Mouse (Mus musculus) embryonic facial prominence, embryonic 14.5 days (tissue): Measurements from ENCODE around the gene Zscan5b. TPM values are rescaled to one million over a fixed set of nuclear protein-coding genes. Genes with fewer than 3 reads are reported as not detected.

Experiments used
- ATAC-seq: fragments of 200-750 bp; cut with Nextera tagmentation; 2 replicates; pipeline ENCODE4 v1.8.0; 2017; ENCODE audit warnings: low read depth, moderate number of reproducible peaks, moderate TSS enrichment
- DNase-seq: peaks from one replicate; pipeline ENCODE4 v3.0.0-alpha.2; 2015; ENCODE audit warnings: low spot score
- H3K27ac ChIP-seq: fragments of 300-500 bp; sonication (generic); replicated peaks from 2 replicates; pipeline ENCODE4 v1.5.1; 2014; ENCODE audit warnings: low read depth, mild to moderate bottlenecking, low read length, moderate library complexity
- H3K27me3 ChIP-seq: fragments of 300-500 bp; sonication (generic); replicated peaks from 2 replicates; pipeline ENCODE4 v1.6.1; 2014; ENCODE audit warnings: low read length; ENCODE audit not compliant: control insufficient read depth, insufficient read depth
- H3K36me3 ChIP-seq: fragments of 300-500 bp; sonication (generic); 2 replicates; pipeline ENCODE4 v1.6.1; 2014; ENCODE audit warnings: low read length, mixed read lengths; ENCODE audit not compliant: control insufficient read depth, insufficient read depth
- H3K4me1 ChIP-seq: fragments of 300-500 bp; sonication (generic); 2 replicates; pipeline ENCODE4 v1.6.1; 2014; ENCODE audit warnings: antibody characterized with exemption, low read length; ENCODE audit not compliant: control insufficient read depth, insufficient read depth
- H3K4me2 ChIP-seq: fragments of 300-500 bp; sonication (generic); 2 replicates; pipeline ENCODE4 v1.6.1; 2014; ENCODE audit warnings: low read depth, mild to moderate bottlenecking, low read length, moderate library complexity, mixed read lengths
- H3K4me3 ChIP-seq: fragments of 300-500 bp; sonication (generic); 2 replicates; pipeline ENCODE4 v1.5.1; 2014; ENCODE audit warnings: low read depth, mild to moderate bottlenecking, low read length
- H3K9ac ChIP-seq: fragments of 300-500 bp; sonication (generic); 2 replicates; pipeline ENCODE4 v1.6.1; 2014; ENCODE audit warnings: low read depth, mild to moderate bottlenecking, low read length, moderate library complexity, mixed read lengths
- H3K9me3 ChIP-seq: fragments of 300-500 bp; sonication (generic); 2 replicates; pipeline ENCODE4 v1.6.1; 2016; ENCODE audit warnings: low read length; ENCODE audit not compliant: control insufficient read depth
- WGBS: fragments of 180-500 bp; shearing (Covaris S2); extraction: QIAGEN DNeasy Blood & Tissue Kit; methylation state at CpG from one replicate; pipeline ENCODE4 v1.1.7; 2014; 5-methylcytosine and 5-hydroxymethylcytosine counted together
- polyA plus RNA-seq: library from polyadenylated mRNA; unstranded; fragments of >200 nt; fragmentation: Nextera tagmentation; extraction: Ambion mirVana; gene quantifications from 2 replicates; pipeline ENCODE4 v1.2.1, GENCODE M21; 2014

The Zscan5b gene
- polyA plus RNA-seq, 1 experiment from 2014 or later, result not detected

- Histone ChIP-seq H3K4me1 (peaks cover 12% of the 10 kb centered on the region), H3K27ac (peak overlapping the region; percentile 90), H3K36me3 (no peaks in the 10 kb centered on the region), H3K4me3 (peak overlapping the region; percentile 55), H3K9ac (peak overlapping the region; percentile 66), H3K4me2 (peak overlapping the region; percentile 66), H3K27me3 (no peaks in the 10 kb centered on the region), H3K9me3 (no peaks in the 10 kb centered on the region)
- DNase-seq, result peak; percentile 93
- WGBS, result under 1% methylated on average over 23 of the region's 23 CpGs
- peak; percentile 80 for ATAC-seq
Measured at GRCm38 (mm10) chr7:6283451-6284075, 61.5 kb downstream of the Zscan5b start.

- Histone ChIP-seq H3K27ac (no peak overlapping the region), H3K4me3 (no peak overlapping the region), H3K4me1 (peaks cover 12% of the 10 kb centered on the region), H3K9me3 (no peaks in the 10 kb centered on the region), H3K9ac (no peak overlapping the region), H3K36me3 (no peaks in the 10 kb centered on the region), H3K27me3 (no peaks in the 10 kb centered on the region), H3K4me2 (no peak overlapping the region)
- DNase-seq (no peak), ATAC-seq (no peak)
- WGBS, result 80% methylated on average over 4 of the region's 4 CpGs
Measured at GRCm38 (mm10) chr7:6284442-6285012, 62.4 kb downstream of the Zscan5b start.

- no peak overlapping the region for H3K4me3 ChIP-seq
- H3K4me1 ChIP-seq, result peaks cover 12% of the 10 kb centered on the region
- WGBS, result 85% methylated on average over 6 of the region's 6 CpGs
- no peaks in the 10 kb centered on the region for H3K9me3 ChIP-seq
- no peaks in the 10 kb centered on the region for H3K36me3 ChIP-seq
- H3K4me2 ChIP-seq, result peak overlapping the region; percentile 85
- no peaks in the 10 kb centered on the region for H3K27me3 ChIP-seq
- H3K9ac ChIP-seq, result no peak overlapping the region
- peak overlapping the region; percentile 88; the same call in 1 of the 2 replicates for H3K27ac ChIP-seq
- DNase-seq (no peak), ATAC-seq (no peak)
Measured at GRCm38 (mm10) chr7:6285366-6285765, 63.3 kb downstream of the Zscan5b start.

GRCm38 (mm10) chr7:6285842-6286705 lies 64.0 kb downstream of the Zscan5b start, which contains the start of gene Zfp667:
TSS of gene Zfp667 (plus strand) at chr7:6286579.
- WGBS, result 3% methylated on average over 37 of the region's 50 CpGs
- DNase-seq, result peak; percentile 98
- H3K4me1 ChIP-seq, result peaks cover 12% of the 10 kb centered on the region
- 0 out of 2 replicates have a peak, but pooled peaks cover 3% of the 10 kb centered on the region for H3K36me3 ChIP-seq
- H3K27me3 ChIP-seq, result no peaks in the 10 kb centered on the region
- peak within 1 kb of the TSS; percentile 88 for H3K27ac ChIP-seq
- peak within 1 kb of the TSS; percentile 85 for H3K4me2 ChIP-seq
- H3K9ac ChIP-seq, result peak within 1 kb of the TSS; percentile 69
- H3K9me3 ChIP-seq, result no peaks in the 10 kb centered on the region
- peak; percentile 89 for ATAC-seq
- peak within 1 kb of the TSS; percentile 52 for H3K4me3 ChIP-seq

- Histone ChIP-seq H3K27ac (peak overlapping the region; percentile 39; the same call in 1 of the 2 replicates), H3K27me3 (no peaks in the 10 kb centered on the region), H3K4me1 (peaks cover 12% of the 10 kb centered on the region), H3K4me3 (peak overlapping the region; percentile 52), H3K9me3 (no peaks in the 10 kb centered on the region), H3K9ac (peak overlapping the region; percentile 69), H3K4me2 (peak overlapping the region; percentile 85), H3K36me3 (0 out of 2 replicates have a peak, but pooled peaks cover 3% of the 10 kb centered on the region)
- 28% methylated on average over 15 of the region's 15 CpGs for WGBS
- ATAC-seq (peak; percentile 0; the same call in 1 of the 2 replicates), DNase-seq (no peak)
Measured at GRCm38 (mm10) chr7:6286921-6287531, 64.9 kb downstream of the Zscan5b start.

Other genes with a start within 250 kb of the Zscan5b start
- not detected in 2 replicates for gene Vmn1r65, start 211.3 kb upstream of the Zscan5b start, polyA plus RNA-seq
- gene Nlrp4c, start 177.1 kb upstream of the Zscan5b start, polyA plus RNA-seq, result not detected in 2 replicates
- gene Zfp787, start 66.3 kb upstream of the Zscan5b start, polyA plus RNA-seq, result 10.2 and 11.9 TPM in 2 replicates
- gene Zfp444, start 50.1 kb upstream of the Zscan5b start, polyA plus RNA-seq, result 40.7 and 49.6 TPM in 2 replicates
- gene Galp, start 25.2 kb upstream of the Zscan5b start, polyA plus RNA-seq, result not detected in 2 replicates
- gene Epp13, start 30.4 kb downstream of the Zscan5b start, polyA plus RNA-seq, result 0.26 TPM in 1 of 2 replicates, not detected in the other
- 10.4 and 11.9 TPM in 2 replicates for gene Zfp667, start 64.3 kb downstream of the Zscan5b start, polyA plus RNA-seq
- gene Zfp583, start 109.0 kb downstream of the Zscan5b start, polyA plus RNA-seq, result 6.2 and 6.5 TPM in 2 replicates
- gene Gm3854, start 121.5 kb downstream of the Zscan5b start, polyA plus RNA-seq, result 1.3 and 1.4 TPM in 2 replicates
- 2.9 and 3.2 TPM in 2 replicates for gene Zfp78, start 141.0 kb downstream of the Zscan5b start, polyA plus RNA-seq
- 8.5 and 8.9 TPM in 2 replicates for gene Zfp28, start 161.0 kb downstream of the Zscan5b start, polyA plus RNA-seq
- gene Smim17, start 176.4 kb downstream of the Zscan5b start, polyA plus RNA-seq, result 0.12 and 0.18 TPM in 2 replicates
- not detected in 2 replicates for gene Gm20715, start 188.0 kb downstream of the Zscan5b start, polyA plus RNA-seq
- not detected in 2 replicates for gene Olfr1344, start 216.4 kb downstream of the Zscan5b start, polyA plus RNA-seq
- 0.06 TPM in 1 of 2 replicates, not detected in the other for gene Olfr1336, start 233.9 kb downstream of the Zscan5b start, polyA plus RNA-seq
- gene Olfr1346, start 244.8 kb downstream of the Zscan5b start, polyA plus RNA-seq, result not detected in 2 replicates